Mouse (Mus musculus): ENCODE data around the gene Nav2.

- TF ChIP-seq CTCF (conservative IDR thresholded peaks at IDR 0.05; ENCODE audit: low read length) = no peak
- no peak for TF ChIP-seq POU5F1 (IDR thresholded peaks at IDR 0.05; ENCODE audit: borderline replicate concordance, low read length)
These were observed 225.9 kb downstream of the Nav2 start for GRCm38 (mm10) chr7:49134396-49134795.

Measured in E14TG2a.4 (cell line).